29 mouse cellular contexts compared by ENCODE assay signal in genomic region chr8:117324821-117325220, GRCm38 (mm10).
DNase-seq lines count a peak whose midpoint lies in the region; ATAC-seq and TF ChIP-seq lines count a peak whose summit lies in the region.
"Had no signal": no experiment of that assay in that cellular context is flagged by ENCODE, and none has a peak within 500 bp of the region (broad histone marks: within the 10 kb centered on the region; RNA-seq: fewer than 3 reads in every experiment).

No protein-coding gene starts in this region.

- H3K4me1 ChIP-seq in kidney, adult 2 months (ENCODE audit: control insufficient read depth, insufficient read depth, low read length): peaks cover 52% of the 10 kb centered on the region
- peaks cover 45% of the 10 kb centered on the region for H3K4me1 ChIP-seq in kidney, embryonic 15.5 days
- peaks cover 34% of the 10 kb centered on the region for H3K4me1 ChIP-seq in liver, adult 2 months (ENCODE audit: control insufficient read depth, insufficient read depth, low read length)
- H3K4me1 ChIP-seq in liver, embryonic 11.5 days (replicated peaks; ENCODE audit: control insufficient read depth, insufficient read depth, low read length): peaks cover 30% of the 10 kb centered on the region

- no peaks in the 10 kb centered on the region for H3K9me3 ChIP-seq in kidney, embryonic 15.5 days (replicated peaks)
- H3K9me3 ChIP-seq in liver, embryonic 11.5 days (ENCODE audit: control insufficient read depth, low read length): no peaks in the 10 kb centered on the region
- H3K9me3 ChIP-seq: embryonic facial prominence, embryonic 10.5 days; embryonic facial prominence, embryonic 15.5 days; forebrain, embryonic 12.5 days; G1E; heart, embryonic 10.5 days; heart, embryonic 15.5 days; liver, embryonic 15.5 days; lung, embryonic 15.5 days; neural tube, embryonic 12.5 days had no signal

- H3K4me3 ChIP-seq in gastrocnemius, adult 2 months: no peak overlapping the region
- H3K4me3 ChIP-seq in kidney, adult 2 months (ENCODE audit: insufficient read depth, low read depth, low read length): no peak overlapping the region
- no peak overlapping the region for H3K4me3 ChIP-seq in kidney, embryonic 15.5 days (replicated peaks)
- no peak overlapping the region for H3K4me3 ChIP-seq in liver, adult 2 months (ENCODE audit: insufficient read depth, low read depth, low read length)
- no peak overlapping the region for H3K4me3 ChIP-seq in liver, embryonic 11.5 days (ENCODE audit: low read depth, low read length)
- H3K4me3 ChIP-seq: embryonic facial prominence, embryonic 10.5 days; embryonic facial prominence, embryonic 15.5 days; forebrain, embryonic 12.5 days; heart, embryonic 10.5 days; heart, embryonic 15.5 days; liver, embryonic 15.5 days; lung, embryonic 15.5 days; neural tube, embryonic 12.5 days had no signal

- no peak overlapping the region for H3K4me2 ChIP-seq in kidney, embryonic 15.5 days
- H3K4me2 ChIP-seq in liver, embryonic 11.5 days: no peak overlapping the region
- H3K4me2 ChIP-seq: embryonic facial prominence, embryonic 15.5 days; forebrain, embryonic 12.5 days; heart, embryonic 15.5 days; liver, embryonic 15.5 days; lung, embryonic 15.5 days; midbrain, embryonic 11.5 days; neural tube, embryonic 12.5 days had no signal

- H3K27me3 ChIP-seq in kidney, adult 2 months (replicated peaks; ENCODE audit: control insufficient read depth, insufficient read depth, low read length): no peaks in the 10 kb centered on the region
- no peaks in the 10 kb centered on the region for H3K27me3 ChIP-seq in kidney, embryonic 15.5 days
- H3K27me3 ChIP-seq in liver, adult 2 months (ENCODE audit: control insufficient read depth, insufficient read depth, low read length): no peaks in the 10 kb centered on the region
- H3K27me3 ChIP-seq in liver, embryonic 11.5 days (replicated peaks; ENCODE audit: control insufficient read depth, insufficient read depth, low read length): no peaks in the 10 kb centered on the region
- H3K27me3 ChIP-seq: embryonic facial prominence, embryonic 15.5 days; forebrain, embryonic 12.5 days; heart, embryonic 15.5 days; liver, embryonic 15.5 days; lung, embryonic 15.5 days; neural tube, embryonic 12.5 days had no signal

- intact Hi-C loops in gastrocnemius, adult 2 months (cut with DNase I): no loop called here
- intact Hi-C loops in gastrocnemius, postnatal 14 days (cut with DNase I; ENCODE audit: low total_unique reads): no loop called here

- H3K9ac ChIP-seq in kidney, embryonic 15.5 days: no peak overlapping the region
- no peak overlapping the region for H3K9ac ChIP-seq in liver, adult 2 months (ENCODE audit: low read depth, low read length)
- H3K9ac ChIP-seq in liver, embryonic 11.5 days (ENCODE audit: low read depth, low read length): no peak overlapping the region
- H3K9ac ChIP-seq: embryonic facial prominence, embryonic 15.5 days; forebrain, embryonic 12.5 days; forebrain, postnatal 0 days; heart, embryonic 15.5 days; liver, embryonic 15.5 days; lung, embryonic 15.5 days; neural tube, embryonic 12.5 days had no signal

- DNase-seq in gastrocnemius, adult 2 months: peak; percentile 42
- DNase-seq in gastrocnemius, postnatal 14 days: no peak
- peak; percentile 85 for DNase-seq in kidney, adult 2 months
- peak; percentile 70 for DNase-seq in liver, adult 2 months (ENCODE audit: extremely low read depth, low read depth, low spot score)
- DNase-seq in liver, embryonic 11.5 days (ENCODE audit: low spot score): no peak
- no peak for DNase-seq in cerebellum, postnatal 4 days (ENCODE audit: low spot score in 2 of 2)
- DNase-seq: cerebellum, adult 11-12 months; forebrain, postnatal 0 days; gastrocnemius, postnatal 10 days; heart, adult 11 months; layer of hippocampus, postnatal 36 days; left cerebral cortex, postnatal 4 days; right cerebral cortex, postnatal 4 days; thymus, adult 18-20 months; thymus, postnatal 25 days had no signal

- no peaks in the 10 kb centered on the region for H3K36me3 ChIP-seq in kidney, adult 2 months (ENCODE audit: control insufficient read depth, insufficient read depth, low read length)
- H3K36me3 ChIP-seq in kidney, embryonic 15.5 days: 0 out of 2 replicates have a peak, but pooled peaks cover 4% of the 10 kb centered on the region
- no peaks in the 10 kb centered on the region for H3K36me3 ChIP-seq in liver, adult 2 months (ENCODE audit: control insufficient read depth, insufficient read depth, low read length)
- H3K36me3 ChIP-seq in liver, embryonic 11.5 days (ENCODE audit: control insufficient read depth, insufficient read depth, low read length): no peaks in the 10 kb centered on the region; the same call in 1 of the 2 replicates
- H3K36me3 ChIP-seq: forebrain, embryonic 12.5 days; heart, embryonic 10.5 days; heart, embryonic 15.5 days; lung, embryonic 15.5 days; neural tube, embryonic 12.5 days had no signal

- 72% methylated on average over 9 of the region's 9 CpGs for WGBS in kidney, adult 2 months
- 93% methylated on average over 9 of the region's 9 CpGs for WGBS in kidney, embryonic 15.5 days
- 58% methylated on average over 9 of the region's 9 CpGs for WGBS in liver, adult 2 months
- 90% methylated on average over 9 of the region's 9 CpGs for WGBS in liver, embryonic 11.5 days

- no peak for TF ChIP-seq CTCF in gastrocnemius, adult 2 months (IDR thresholded peaks at IDR 0.05)
- no peak for TF ChIP-seq CTCF in kidney, adult 2 months (conservative IDR thresholded peaks at IDR 0.05; ENCODE audit: insufficient read depth, insufficient read length, low read depth, low read length)
- TF ChIP-seq CTCF in liver, adult 2 months (IDR thresholded peaks at IDR 0.05; ENCODE audit: low read depth, low read length): no peak

- H3K79me2 ChIP-seq in liver, adult 2 months (ENCODE audit: control insufficient read depth, insufficient read depth, low read length): peaks cover 39% of the 10 kb centered on the region; the same call in 1 of the 2 replicates

- TF ChIP-seq POLR2A in kidney, adult 2 months (IDR thresholded peaks at IDR 0.05; ENCODE audit: low read depth, low read length): no peak
- no peak for TF ChIP-seq POLR2A in liver, adult 2 months (IDR thresholded peaks at IDR 0.05; ENCODE audit: extremely low read depth, insufficient read depth, low read length)

- no peak overlapping the region for H3K27ac ChIP-seq in gastrocnemius, adult 2 months
- H3K27ac ChIP-seq in kidney, adult 2 months (ENCODE audit: insufficient read depth, low read depth, low read length): no peak overlapping the region
- no peak overlapping the region for H3K27ac ChIP-seq in kidney, embryonic 15.5 days
- no peak overlapping the region for H3K27ac ChIP-seq in liver, adult 2 months (replicated peaks; ENCODE audit: insufficient read depth, low read depth, low read length)
- H3K27ac ChIP-seq in liver, embryonic 11.5 days (ENCODE audit: low read depth, low read length): no peak overlapping the region
- H3K27ac ChIP-seq: embryonic facial prominence, embryonic 15.5 days; heart, embryonic 10.5 days; heart, embryonic 15.5 days; kidney, postnatal 0 days; liver, embryonic 15.5 days; lung, embryonic 15.5 days; neural tube, embryonic 12.5 days; stomach, postnatal 0 days had no signal

- ATAC-seq in kidney, embryonic 15.5 days (replicated peaks; ENCODE audit: low FRiP score): no peak
- ATAC-seq in liver, embryonic 11.5 days (replicated peaks; ENCODE audit: low FRiP score): no peak
- ATAC-seq: forebrain, postnatal 0 days; midbrain, embryonic 16.5 days had no signal

Comparison
In these comparisons a context has a peak if more than half of its experiments do, and no peak if none do; other contexts are left out.
1. DNase-seq: peak in gastrocnemius, adult 2 months (single experiment), kidney, adult 2 months (single experiment) and liver, adult 2 months (single experiment); none in gastrocnemius, postnatal 14 days (single experiment), liver, embryonic 11.5 days (single experiment) and cerebellum, postnatal 4 days (0 of 2).